Mouse (Mus musculus) bone marrow macrophage, adult 2 months (primary cell): ENCODE results near the gene Uso1.

Experiments
- CTCF ChIP-seq: IDR thresholded peaks from 2 replicates; pipeline ENCODE4 v1.5.1; 2012; ENCODE audit warnings: low read depth, mild to moderate bottlenecking, low read length, moderate library complexity
- POLR2A ChIP-seq: IDR thresholded peaks from 2 replicates; pipeline ENCODE4 v1.6.1; 2012; ENCODE audit warnings: mild to moderate bottlenecking, low read depth, low read length, borderline replicate concordance

- TF ChIP-seq POLR2A: no peak
- no peak for TF ChIP-seq CTCF
These were observed 59.4 kb downstream of the Uso1 start for GRCm38 (mm10) chr5:92196895-92197811.
